Mouse (Mus musculus) liver, embryonic 14.5 days (tissue): ENCODE results near the gene Atp8a2.

ENCODE experiments used
- CTCF ChIP-seq: IDR thresholded peaks from 2 replicates; pipeline ENCODE4 v1.5.1; 2016; ENCODE audit warnings: antibody characterized with exemption, low read depth, control low read depth
- EP300 ChIP-seq: IDR thresholded peaks from 2 replicates; pipeline ENCODE4 v1.6.1; 2016; ENCODE audit warnings: antibody characterized with exemption, low read depth

- TF ChIP-seq CTCF (no peak), EP300 (no peak)
Observed at GRCm38 (mm10) chr14:59839951-59840720, 356.8 kb downstream of the Atp8a2 start.
